Mouse (Mus musculus): ENCODE results near the gene Hist1h2bl. TPM values are rescaled to one million over a fixed set of nuclear protein-coding genes. Genes with fewer than 3 reads are reported as not detected.
"Not testable (repeated sequence)": the region's sequence is repeated elsewhere in the genome, so short reads cannot be mapped to it uniquely, and the experiment has no call there.

Gene Hist1h2bl
- polyA plus RNA-seq, 1 experiment = not detected

DNA sequence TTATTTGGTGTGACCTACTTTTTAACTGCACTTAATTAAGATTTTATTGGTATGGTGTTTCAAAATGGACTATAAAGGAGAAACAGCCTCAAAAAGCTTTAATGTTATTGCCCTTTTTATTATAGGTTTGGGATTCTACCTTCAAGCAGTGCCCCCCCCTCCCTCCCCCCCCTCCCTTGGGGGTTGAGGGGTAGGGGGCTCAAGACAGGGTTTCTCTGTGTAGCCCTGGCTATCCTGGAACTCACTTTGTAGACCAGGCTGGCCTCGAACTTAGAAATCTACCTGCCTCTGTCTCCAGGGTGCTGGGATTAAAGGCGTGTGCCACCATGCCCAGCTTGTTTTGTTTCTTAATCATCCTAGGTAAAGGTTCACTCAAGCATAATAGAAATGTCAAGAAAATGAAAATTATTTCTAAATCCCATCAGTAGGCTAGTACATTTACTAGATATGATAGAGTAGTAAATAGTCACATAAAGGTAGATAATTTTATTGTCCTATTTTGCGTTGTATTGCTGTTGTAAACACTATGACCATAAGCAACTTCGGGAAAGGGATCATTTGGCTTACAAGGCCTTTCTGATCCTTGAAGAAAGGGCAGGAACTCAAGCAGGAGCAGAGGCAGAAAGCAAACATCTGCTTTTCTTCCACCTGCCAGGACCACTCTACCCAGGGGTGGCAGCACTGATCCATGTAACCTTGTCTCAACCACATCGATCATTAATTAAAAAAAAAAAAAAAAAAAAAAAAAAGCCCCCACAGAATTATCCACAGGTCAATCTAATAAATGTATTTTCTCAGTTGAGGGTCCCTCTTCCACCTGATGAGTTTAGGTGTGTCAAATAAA, 7.3 kb upstream of the Hist1h2bl start:
- no peak for DNase-seq (ENCODE audit: low spot score)

- DNase-seq (ENCODE audit: low spot score) = no peak
Observed at GRCm38 (mm10) chr13:21722373-21722925, 6.5 kb upstream of the Hist1h2bl start.

DNA sequence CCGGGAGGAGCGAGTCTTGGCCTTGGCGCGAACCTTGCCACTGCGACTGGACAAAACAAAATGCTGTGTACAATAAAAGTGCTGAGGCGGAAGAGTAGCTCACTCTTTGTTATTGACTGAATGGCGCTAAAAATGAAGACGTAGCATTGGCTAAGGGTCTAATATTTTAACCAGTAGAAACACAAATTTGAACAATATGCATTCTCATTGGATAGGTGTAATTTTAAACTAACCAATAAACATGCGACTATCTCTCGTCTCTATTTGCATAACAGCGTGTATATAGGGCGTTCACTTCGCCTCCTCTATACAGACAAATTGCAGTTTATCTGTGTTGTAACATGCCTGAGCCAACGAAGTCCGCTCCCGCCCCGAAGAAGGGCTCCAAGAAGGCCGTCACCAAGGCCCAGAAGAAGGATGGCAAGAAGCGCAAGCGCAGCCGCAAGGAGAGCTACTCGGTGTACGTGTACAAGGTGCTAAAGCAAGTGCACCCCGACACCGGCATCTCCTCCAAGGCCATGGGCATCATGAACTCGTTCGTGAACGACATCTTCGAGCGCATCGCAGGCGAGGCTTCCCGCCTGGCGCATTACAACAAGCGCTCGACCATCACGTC, 5.9 kb upstream of the Hist1h2bl start, which contains the start of gene Hist1h2bm:
Gene Hist1h2bm (plus strand): TSS at position 288 of the 616 bp plus-strand sequence.
- DNase-seq (ENCODE audit: low spot score) = not testable (repeated sequence)

DNA sequence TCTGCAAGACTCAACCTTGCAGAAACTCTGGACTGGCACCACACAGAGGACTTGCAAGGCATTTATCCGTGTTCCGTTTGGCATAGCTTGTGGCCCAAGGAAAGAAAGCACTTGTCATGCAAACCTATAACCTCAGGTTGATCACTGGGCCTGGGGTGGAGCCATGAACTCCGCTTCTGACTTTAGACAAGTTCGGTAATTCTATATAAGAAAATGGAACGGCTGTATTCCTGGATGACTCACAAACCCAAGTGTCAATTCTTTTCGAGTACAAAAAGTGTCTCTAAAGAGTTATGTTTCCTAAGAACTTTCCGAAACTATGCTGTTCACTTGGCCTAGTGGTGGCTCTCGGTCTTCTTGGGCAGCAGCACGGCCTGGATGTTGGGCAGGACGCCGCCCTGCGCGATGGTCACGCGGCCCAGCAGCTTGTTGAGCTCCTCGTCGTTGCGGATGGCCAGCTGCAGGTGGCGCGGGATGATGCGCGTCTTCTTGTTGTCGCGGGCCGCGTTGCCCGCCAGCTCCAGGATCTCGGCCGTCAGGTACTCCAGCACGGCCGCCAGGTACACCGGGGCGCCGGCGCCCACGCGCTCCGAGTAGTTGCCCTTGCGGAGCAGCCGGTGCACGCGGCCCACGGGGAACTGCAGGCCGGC, 5.3 kb upstream of the Hist1h2bl start:
- not testable (repeated sequence) for DNase-seq (ENCODE audit: low spot score)

DNA sequence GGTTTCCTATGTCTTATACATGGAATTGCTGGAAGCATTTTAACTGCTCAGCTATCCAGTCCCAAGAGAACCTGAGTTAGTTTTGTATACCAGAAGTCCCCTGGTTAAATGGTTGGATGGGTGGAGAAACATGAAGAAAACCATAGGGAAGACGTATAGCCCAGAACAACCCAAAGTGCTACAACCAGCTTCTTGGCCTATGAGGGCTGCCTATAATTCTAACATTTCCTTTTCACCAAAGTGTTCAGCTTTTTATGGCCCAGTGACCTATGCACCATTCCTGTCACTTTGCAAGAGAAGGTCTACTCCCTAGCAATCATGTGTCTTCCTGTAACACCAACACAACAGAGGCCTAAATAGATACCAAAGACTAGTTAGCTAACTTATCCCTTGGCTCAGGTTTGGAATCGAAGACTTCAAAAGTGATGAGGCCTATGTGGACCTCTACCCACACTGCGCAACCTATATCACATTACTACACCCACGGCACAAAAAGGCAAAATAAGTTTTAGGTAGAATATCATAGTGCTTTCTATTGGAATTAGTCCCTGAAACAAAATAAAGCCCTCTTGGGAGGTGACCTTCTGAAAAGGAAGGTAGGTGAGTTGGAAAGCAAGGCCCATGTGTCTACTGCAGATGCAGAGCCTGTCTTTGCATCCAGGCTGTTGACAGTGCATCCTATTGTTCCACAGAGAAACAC, 2.6 kb upstream of the Hist1h2bl start:
- DNase-seq (ENCODE audit: low spot score) = no peak

DNA sequence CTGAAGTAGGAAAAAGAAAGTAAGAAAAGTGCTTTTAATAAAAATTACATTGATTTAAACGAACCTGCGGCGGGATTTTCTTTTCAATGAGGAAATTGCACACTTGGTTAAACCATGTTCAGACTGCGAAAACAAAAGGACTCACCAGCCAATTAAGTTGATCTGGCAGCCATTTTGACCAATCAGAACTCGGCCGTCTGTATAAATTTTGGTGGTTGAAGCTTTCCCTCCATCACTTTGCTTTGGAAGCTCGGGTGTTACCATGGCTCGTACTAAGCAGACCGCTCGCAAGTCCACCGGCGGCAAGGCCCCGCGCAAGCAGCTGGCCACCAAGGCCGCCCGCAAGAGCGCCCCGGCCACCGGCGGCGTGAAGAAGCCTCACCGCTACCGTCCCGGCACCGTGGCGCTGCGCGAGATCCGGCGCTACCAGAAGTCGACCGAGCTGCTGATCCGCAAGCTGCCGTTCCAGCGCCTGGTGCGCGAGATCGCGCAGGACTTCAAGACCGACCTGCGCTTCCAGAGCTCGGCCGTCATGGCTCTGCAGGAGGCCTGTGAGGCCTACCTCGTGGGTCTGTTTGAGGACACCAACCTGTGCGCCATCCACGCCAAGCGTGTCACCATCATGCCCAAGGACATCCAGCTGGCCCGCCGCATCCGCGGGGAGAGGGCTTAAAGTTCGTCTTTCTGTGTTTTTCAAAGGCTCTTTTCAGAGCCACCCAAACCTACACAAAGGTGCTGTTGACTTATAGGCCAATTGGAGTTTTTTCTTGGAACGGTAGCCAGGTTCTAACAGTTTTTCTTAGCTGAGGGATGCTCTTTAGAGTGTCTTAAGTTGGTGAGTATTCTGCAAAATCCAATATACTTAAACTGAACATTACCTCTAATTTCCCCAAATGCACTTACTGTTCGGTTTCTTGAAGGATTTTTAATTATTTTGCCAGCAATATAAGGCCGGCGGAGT, 1.7 kb upstream of the Hist1h2bl start, which contains the start of gene Hist1h3h:
Gene Hist1h3h (plus strand): TSS at position 263 of the 961 bp plus-strand sequence.
- not testable (repeated sequence) for DNase-seq (ENCODE audit: low spot score)

- not testable (repeated sequence) for DNase-seq (ENCODE audit: low spot score)
Observed at GRCm38 (mm10) chr13:21716540-21717391, 823 bp upstream of the Hist1h2bl start.

- no peak for DNase-seq (ENCODE audit: low spot score)
Observed at GRCm38 (mm10) chr13:21715131-21715863, 646 bp downstream of the Hist1h2bl start.

- DNase-seq (ENCODE audit: low spot score) = no peak
Observed at GRCm38 (mm10) chr13:21714725-21715124, 1.2 kb downstream of the Hist1h2bl start.

DNA sequence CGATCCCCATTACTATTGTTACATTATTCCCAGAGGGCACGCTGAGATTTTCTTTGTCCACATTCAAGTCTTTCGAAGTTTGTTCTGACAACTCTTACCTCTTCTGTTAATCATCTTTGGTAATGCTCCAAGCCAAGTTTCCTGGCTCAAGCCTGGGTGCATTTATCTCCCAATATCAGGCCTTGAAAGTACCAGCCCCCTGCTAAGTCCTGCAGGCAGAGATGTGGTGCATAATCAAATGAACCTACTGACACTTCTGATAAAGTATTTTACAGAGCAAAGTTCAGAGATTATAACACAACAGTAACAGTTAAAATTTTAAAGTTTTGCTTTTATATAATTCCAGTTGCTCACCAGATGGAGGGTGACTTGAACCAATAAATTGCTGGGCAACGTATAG, 4.2 kb downstream of the Hist1h2bl start:
- DNase-seq (ENCODE audit: low spot score) = no peak

- DNase-seq (ENCODE audit: low spot score) = peak; percentile 61
Observed at GRCm38 (mm10) chr13:21710821-21711525, 5.0 kb downstream of the Hist1h2bl start.

GRCm38 (mm10) chr13:21710031-21710711, 5.8 kb downstream of the Hist1h2bl start:
- DNase-seq (ENCODE audit: low spot score) = peak; percentile 68

- DNase-seq (ENCODE audit: low spot score) = no peak
Observed at GRCm38 (mm10) chr13:21706669-21707068, 9.3 kb downstream of the Hist1h2bl start.

- no peak for DNase-seq (ENCODE audit: low spot score)
Observed at GRCm38 (mm10) chr13:21697811-21698210, 18.1 kb downstream of the Hist1h2bl start, which contains the start of gene Olfr1359. Gene Olfr1359 (plus strand): TSS chr13:21698111.

DNA sequence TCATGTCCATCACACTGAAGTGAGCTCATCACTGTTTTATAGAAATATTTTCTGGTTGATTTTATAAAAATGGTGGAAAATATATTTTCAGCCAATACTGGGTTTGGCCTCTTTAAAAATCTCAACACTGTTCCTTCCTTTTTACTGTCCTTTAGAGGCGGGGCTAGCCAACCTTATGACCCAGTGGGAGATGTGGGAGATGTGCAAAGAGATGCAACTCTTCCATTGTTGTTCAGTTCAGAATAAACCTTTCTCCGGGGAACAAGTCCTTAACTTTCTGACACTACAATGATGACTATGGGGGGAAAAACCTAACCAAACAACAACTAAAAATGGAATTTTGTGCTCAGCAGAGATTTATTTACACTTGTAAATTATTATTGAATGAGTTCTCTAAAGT, 38.6 kb downstream of the Hist1h2bl start, which contains the start of gene Olfr1360:
Gene Olfr1360 (minus strand): TSS at position 101 of the 400 bp plus-strand sequence.
- DNase-seq (ENCODE audit: low spot score) = no peak
